Mouse (Mus musculus) retina, adult 2 months (tissue): ENCODE measurements around the gene Fdx1.

Experiments used
- DNase-seq: peaks from one replicate; pipeline ENCODE4 v3.0.0-alpha.2; 2012; ENCODE audit warnings: low read depth, low spot score

Fdx1 gene

GRCm38 (mm10) chr9:51962975-51963701 is at the start of gene Fdx1:
Gene Fdx1, minus strand, starts transcription at chr9:51963556.
- DNase-seq: peak; percentile 44

GRCm38 (mm10) chr9:52012781-52013436 is 49.6 kb upstream of the Fdx1 start:
- DNase-seq: no peak

- DNase-seq: no peak
Observed at GRCm38 (mm10) chr9:52012311-52012710, 49.0 kb upstream of the Fdx1 start.

- no peak for DNase-seq
Observed at GRCm38 (mm10) chr9:52008511-52008910, 45.2 kb upstream of the Fdx1 start.

GRCm38 (mm10) chr9:52007341-52007740 is 44.0 kb upstream of the Fdx1 start:
- DNase-seq: no peak

- no peak for DNase-seq
Observed at GRCm38 (mm10) chr9:52003501-52003900, 40.1 kb upstream of the Fdx1 start.

GRCm38 (mm10) chr9:51995331-51996099 is 32.2 kb upstream of the Fdx1 start:
- no peak for DNase-seq

GRCm38 (mm10) chr9:51994636-51995260 is 31.4 kb upstream of the Fdx1 start:
- DNase-seq: no peak

- no peak for DNase-seq
Observed at GRCm38 (mm10) chr9:51993486-51994275, 30.3 kb upstream of the Fdx1 start.

GRCm38 (mm10) chr9:51991241-51991876 is 28.0 kb upstream of the Fdx1 start:
- no peak for DNase-seq

GRCm38 (mm10) chr9:51990828-51991227 is 27.5 kb upstream of the Fdx1 start:
- no peak for DNase-seq

- DNase-seq: no peak
Observed at GRCm38 (mm10) chr9:51985493-51986099, 22.2 kb upstream of the Fdx1 start.

GRCm38 (mm10) chr9:51981131-51981530 is 17.8 kb upstream of the Fdx1 start:
- DNase-seq: no peak

- no peak for DNase-seq
Observed at GRCm38 (mm10) chr9:51979301-51979700, 15.9 kb upstream of the Fdx1 start.

- DNase-seq: no peak
Observed at GRCm38 (mm10) chr9:51978545-51979259, 15.3 kb upstream of the Fdx1 start.

GRCm38 (mm10) chr9:51977439-51978000 is 14.2 kb upstream of the Fdx1 start:
- peak; percentile 45 for DNase-seq

- no peak for DNase-seq
Observed at GRCm38 (mm10) chr9:51974871-51975270, 11.5 kb upstream of the Fdx1 start.

GRCm38 (mm10) chr9:51973846-51974245 is 10.5 kb upstream of the Fdx1 start:
- no peak for DNase-seq

- no peak for DNase-seq
Observed at GRCm38 (mm10) chr9:51966373-51966772, 3.0 kb upstream of the Fdx1 start.
